Mouse (Mus musculus) heart, adult 2 months (tissue): ENCODE measurements around the gene Tcea2.

Source experiments
- CTCF ChIP-seq: fragments of 200-600 bp; IDR thresholded peaks from 2 replicates; pipeline ENCODE4 v1.8.1; 2022; ENCODE audit warnings: antibody characterized with exemption, mild to moderate bottlenecking, moderate library complexity
- POLR2A ChIP-seq: fragments of 200-500 bp; IDR thresholded peaks from 2 replicates; pipeline ENCODE4 v1.6.1; 2011; ENCODE audit warnings: mild to moderate bottlenecking, low read depth, low read length, control low read depth; ENCODE audit not compliant: insufficient read depth

DNA sequence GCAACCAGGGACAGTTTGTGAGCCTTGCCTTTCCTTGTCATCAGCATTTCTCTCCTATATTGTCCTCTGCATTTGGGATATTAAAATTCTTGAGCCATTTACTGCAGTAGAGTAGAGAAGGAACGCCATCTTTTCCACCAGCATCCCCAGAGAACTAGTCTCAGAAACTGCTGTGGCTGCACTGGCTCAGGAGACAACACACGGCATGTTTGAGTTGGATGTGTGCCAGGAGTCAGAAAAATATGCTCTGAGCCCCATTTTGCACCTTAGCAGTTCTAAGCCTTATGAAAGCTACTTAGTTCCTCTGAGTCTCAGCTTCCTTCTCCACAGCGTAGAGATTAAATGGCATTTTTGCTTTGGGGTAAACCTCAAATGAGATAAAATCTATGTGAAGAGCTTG is 36.9 kb downstream of the Tcea2 start:
- TF ChIP-seq CTCF: no peak
- no peak for TF ChIP-seq POLR2A
